Mouse (Mus musculus): ENCODE data around the gene Zbtb42.

DNA sequence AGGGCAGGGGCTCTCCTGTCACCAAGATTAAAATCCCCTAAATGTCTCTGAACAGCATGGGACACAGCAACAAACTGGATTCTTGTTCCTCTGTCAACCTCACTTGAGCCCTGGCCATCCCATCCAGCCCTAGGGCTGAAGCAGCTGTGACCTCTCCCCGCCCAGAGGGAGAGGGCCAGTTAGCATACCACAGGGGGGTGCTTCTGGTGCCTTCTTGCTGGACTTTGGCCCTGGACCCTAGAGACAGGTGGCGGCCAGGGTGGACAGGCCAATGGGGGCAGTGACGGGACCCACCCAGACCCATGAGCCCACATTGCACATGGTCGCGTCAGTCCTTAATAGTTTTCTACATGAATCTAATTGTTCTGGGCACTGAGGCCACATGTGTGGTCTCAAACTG is 24.6 kb upstream of the Zbtb42 start:
- TF ChIP-seq POLR2A (IDR thresholded peaks at IDR 0.05; ENCODE audit: borderline replicate concordance, extremely low read depth, insufficient read depth, insufficient read length, poor library complexity, severe bottlenecking) (no peak), CTCF (IDR thresholded peaks at IDR 0.05; ENCODE audit: borderline replicate concordance, extremely low read depth, insufficient read depth, insufficient read length) (no peak)

Data from brain, embryonic 14.5 days (tissue).